ENCODE assay signal across 11 mouse cellular contexts in genomic region chr13:73447478-73447877, GRCm38 (mm10). TPM values are rescaled to one million over a fixed set of nuclear protein-coding genes. Genes with fewer than 3 reads are reported as not detected.
DNase-seq lines count a peak whose midpoint lies in the region; ATAC-seq and TF ChIP-seq lines count a peak whose summit lies in the region.
"Had no signal": no experiment of that assay in that cellular context is flagged by ENCODE, and none has a peak within 500 bp of the region (broad histone marks: within the 10 kb centered on the region; RNA-seq: fewer than 3 reads in every experiment).

No protein-coding gene starts in this region.

- no peak for ATAC-seq in embryonic facial prominence, embryonic 12.5 days (ENCODE audit: insufficient number of reproducible peaks, insufficient read depth, low FRiP score, low TSS enrichment)
- ATAC-seq in hindbrain, embryonic 13.5 days (ENCODE audit: low FRiP score), result no peak
- ATAC-seq in hindbrain, embryonic 11.5 days (ENCODE audit: low FRiP score), result no peak
- no peak for ATAC-seq in liver, embryonic 13.5 days (ENCODE audit: low read depth)
- no peak for ATAC-seq in kidney, embryonic 15.5 days (replicated peaks; ENCODE audit: low FRiP score)

- H3K27ac ChIP-seq in embryonic facial prominence, embryonic 12.5 days, result 0 out of 2 replicates have a peak overlapping the region, but pooled peaks have one; percentile 63
- no peak overlapping the region for H3K27ac ChIP-seq in embryonic facial prominence, embryonic 10.5 days (replicated peaks)
- H3K27ac ChIP-seq in hindbrain, embryonic 13.5 days, result peak overlapping the region; percentile 70
- H3K27ac ChIP-seq in hindbrain, embryonic 11.5 days (ENCODE audit: low read depth, low read length), result no peak overlapping the region
- H3K27ac ChIP-seq in liver, embryonic 13.5 days, result peak overlapping the region; percentile 99
- H3K27ac ChIP-seq in kidney, embryonic 15.5 days, result no peak overlapping the region
- H3K27ac ChIP-seq: midbrain, embryonic 12.5 days had no signal

- H3K4me3 ChIP-seq in embryonic facial prominence, embryonic 12.5 days, result no peak overlapping the region
- no peak overlapping the region for H3K4me3 ChIP-seq in embryonic facial prominence, embryonic 10.5 days
- H3K4me3 ChIP-seq in hindbrain, embryonic 13.5 days, result no peak overlapping the region
- no peak overlapping the region for H3K4me3 ChIP-seq in hindbrain, embryonic 11.5 days (ENCODE audit: low read depth, low read length)
- H3K4me3 ChIP-seq in liver, embryonic 13.5 days (replicated peaks), result no peak overlapping the region
- no peak overlapping the region for H3K4me3 ChIP-seq in kidney, embryonic 15.5 days (replicated peaks)
- H3K4me3 ChIP-seq: midbrain, embryonic 12.5 days had no signal

- TF ChIP-seq POLR2A in brain, embryonic 14.5 days (IDR thresholded peaks at IDR 0.05; ENCODE audit: borderline replicate concordance, extremely low read depth, insufficient read depth, insufficient read length, poor library complexity, severe bottlenecking), result no peak

- DNase-seq in embryonic facial prominence, embryonic 10.5 days (ENCODE audit: low spot score), result no peak
- DNase-seq in hindbrain, embryonic 11.5 days (ENCODE audit: low spot score), result no peak
- peak; percentile 27 for DNase-seq in brain, embryonic 14.5 days (ENCODE audit: low read depth)
- DNase-seq in liver, embryonic 13.5 days, result no peak
- DNase-seq in spleen, postnatal 14 days (ENCODE audit: low spot score in 2 of 2), result no peak
- DNase-seq: adrenal gland, postnatal 25 days; cerebellum, adult 11 months had no signal

- no peak overlapping the region for H3K9ac ChIP-seq in embryonic facial prominence, embryonic 12.5 days
- H3K9ac ChIP-seq in hindbrain, embryonic 13.5 days, result no peak overlapping the region
- H3K9ac ChIP-seq in hindbrain, embryonic 11.5 days (ENCODE audit: low read depth, low read length), result no peak overlapping the region
- peak overlapping the region; percentile 73 for H3K9ac ChIP-seq in liver, embryonic 13.5 days
- no peak overlapping the region for H3K9ac ChIP-seq in kidney, embryonic 15.5 days
- H3K9ac ChIP-seq: midbrain, embryonic 12.5 days had no signal

- WGBS in embryonic facial prominence, embryonic 12.5 days, result 59% methylated on average over 2 of the region's 2 CpGs
- 87% methylated on average over 2 of the region's 2 CpGs for WGBS in embryonic facial prominence, embryonic 10.5 days
- WGBS in hindbrain, embryonic 13.5 days, result 83% methylated on average over 2 of the region's 2 CpGs
- 89% methylated on average over 2 of the region's 2 CpGs for WGBS in hindbrain, embryonic 11.5 days
- 58% methylated on average over 2 of the region's 2 CpGs for WGBS in liver, embryonic 13.5 days (ENCODE audit: insufficient replicate concordance)
- 68% methylated on average over 2 of the region's 2 CpGs for WGBS in kidney, embryonic 15.5 days

- no peaks in the 10 kb centered on the region for H3K36me3 ChIP-seq in embryonic facial prominence, embryonic 12.5 days
- H3K36me3 ChIP-seq in embryonic facial prominence, embryonic 10.5 days (replicated peaks), result no peaks in the 10 kb centered on the region
- H3K36me3 ChIP-seq in hindbrain, embryonic 13.5 days, result no peaks in the 10 kb centered on the region
- no peaks in the 10 kb centered on the region for H3K36me3 ChIP-seq in hindbrain, embryonic 11.5 days (ENCODE audit: control insufficient read depth, insufficient read depth, low read length)
- H3K36me3 ChIP-seq in liver, embryonic 13.5 days, result no peaks in the 10 kb centered on the region
- no peaks in the 10 kb centered on the region for H3K36me3 ChIP-seq in kidney, embryonic 15.5 days
- H3K36me3 ChIP-seq: midbrain, embryonic 12.5 days had no signal

- TF ChIP-seq CTCF in brain, embryonic 14.5 days (IDR thresholded peaks at IDR 0.05; ENCODE audit: borderline replicate concordance, extremely low read depth, insufficient read depth, insufficient read length), result no peak

- H3K4me1 ChIP-seq in embryonic facial prominence, embryonic 12.5 days, result no peaks in the 10 kb centered on the region
- H3K4me1 ChIP-seq in embryonic facial prominence, embryonic 10.5 days, result peaks cover 15% of the 10 kb centered on the region
- H3K4me1 ChIP-seq in hindbrain, embryonic 13.5 days (replicated peaks), result peaks cover 10% of the 10 kb centered on the region
- H3K4me1 ChIP-seq in hindbrain, embryonic 11.5 days (replicated peaks; ENCODE audit: control insufficient read depth, insufficient read depth, low read length), result no peaks in the 10 kb centered on the region
- peaks cover 83% of the 10 kb centered on the region for H3K4me1 ChIP-seq in liver, embryonic 13.5 days (replicated peaks)
- peaks cover 13% of the 10 kb centered on the region for H3K4me1 ChIP-seq in kidney, embryonic 15.5 days

- no peaks in the 10 kb centered on the region for H3K27me3 ChIP-seq in embryonic facial prominence, embryonic 12.5 days
- no peaks in the 10 kb centered on the region for H3K27me3 ChIP-seq in embryonic facial prominence, embryonic 10.5 days (replicated peaks; ENCODE audit: low read depth, poor library complexity, severe bottlenecking)
- no peaks in the 10 kb centered on the region for H3K27me3 ChIP-seq in hindbrain, embryonic 13.5 days
- no peaks in the 10 kb centered on the region for H3K27me3 ChIP-seq in hindbrain, embryonic 11.5 days (ENCODE audit: control insufficient read depth, insufficient read depth, low read length)
- H3K27me3 ChIP-seq in liver, embryonic 13.5 days, result no peaks in the 10 kb centered on the region
- H3K27me3 ChIP-seq in kidney, embryonic 15.5 days, result no peaks in the 10 kb centered on the region
- H3K27me3 ChIP-seq: midbrain, embryonic 12.5 days had no signal

- no peaks in the 10 kb centered on the region for H3K9me3 ChIP-seq in embryonic facial prominence, embryonic 12.5 days
- H3K9me3 ChIP-seq in embryonic facial prominence, embryonic 10.5 days, result no peaks in the 10 kb centered on the region
- H3K9me3 ChIP-seq in hindbrain, embryonic 13.5 days, result no peaks in the 10 kb centered on the region
- no peaks in the 10 kb centered on the region for H3K9me3 ChIP-seq in hindbrain, embryonic 11.5 days (ENCODE audit: control insufficient read depth, low read length)
- no peaks in the 10 kb centered on the region for H3K9me3 ChIP-seq in liver, embryonic 13.5 days (replicated peaks)
- H3K9me3 ChIP-seq in kidney, embryonic 15.5 days (replicated peaks), result no peaks in the 10 kb centered on the region
- H3K9me3 ChIP-seq: midbrain, embryonic 12.5 days had no signal

- H3K4me2 ChIP-seq in embryonic facial prominence, embryonic 12.5 days (replicated peaks), result no peak overlapping the region
- no peak overlapping the region for H3K4me2 ChIP-seq in hindbrain, embryonic 13.5 days
- no peak overlapping the region for H3K4me2 ChIP-seq in hindbrain, embryonic 11.5 days (replicated peaks; ENCODE audit: low read depth, low read length)
- no peak overlapping the region for H3K4me2 ChIP-seq in liver, embryonic 13.5 days
- no peak overlapping the region for H3K4me2 ChIP-seq in kidney, embryonic 15.5 days
- H3K4me2 ChIP-seq: midbrain, embryonic 12.5 days had no signal

RNA-seq across cellular contexts. Expression of gene Lpcat1, which starts 19.5 kb away (rescaled TPM):
- 59.3 and 64.8 TPM in 2 replicates for polyA plus RNA-seq in embryonic facial prominence, embryonic 12.5 days (2016; fragmentation: Nextera tagmentation; extraction: Ambion mirVana)
- polyA plus RNA-seq in embryonic facial prominence, embryonic 10.5 days (2016; fragmentation: Nextera tagmentation; extraction: Ambion mirVana), result 59.4 and 60.5 TPM in 2 replicates
- polyA plus RNA-seq in hindbrain, embryonic 13.5 days (2015; fragmentation: Nextera tagmentation; extraction: Ambion mirVana), result 57.0 and 59.6 TPM in 2 replicates
- polyA plus RNA-seq in hindbrain, embryonic 11.5 days (2014; fragmentation: Nextera tagmentation; extraction: Ambion mirVana), result 51.2 and 51.5 TPM in 2 replicates
- polyA plus RNA-seq in brain, embryonic 14.5 days (2012; rRNA removed), result 91.4 and 99.1 TPM in 2 replicates
- polyA plus RNA-seq in liver, embryonic 13.5 days (2015; fragmentation: Nextera tagmentation; extraction: Ambion mirVana), result 77.9 and 83.7 TPM in 2 replicates
- 36.1 and 36.4 TPM in 2 replicates for polyA plus RNA-seq in kidney, embryonic 15.5 days (2015; fragmentation: Nextera tagmentation; extraction: Ambion mirVana)

Comparison
In these comparisons a context has a peak if more than half of its experiments do, and no peak if none do; other contexts are left out.
1. H3K27ac ChIP-seq: peak in embryonic facial prominence, embryonic 12.5 days (single experiment), hindbrain, embryonic 13.5 days (single experiment) and liver, embryonic 13.5 days (single experiment); none in embryonic facial prominence, embryonic 10.5 days (single experiment), hindbrain, embryonic 11.5 days (single experiment) and kidney, embryonic 15.5 days (single experiment).